Mouse (Mus musculus) midbrain, embryonic 10.5 days (tissue): Measurements from ENCODE around the gene Dmrtb1. TPM values are rescaled to one million over a fixed set of nuclear protein-coding genes. Genes with fewer than 3 reads are reported as not detected.

Experiments
- DNase-seq: peaks from one replicate; pipeline ENCODE4 v3.0.0-alpha.2; 2017; ENCODE audit warnings: low spot score
- H3K27ac ChIP-seq: fragments of 300-500 bp; sonication (generic); replicated peaks from 2 replicates; pipeline ENCODE4 v1.5.1; 2016; ENCODE audit warnings: mild to moderate bottlenecking
- H3K27me3 ChIP-seq: fragments of 300-500 bp; sonication (generic); 2 replicates; pipeline ENCODE4 v1.6.1; 2016; ENCODE audit warnings: low read depth, mild to moderate bottlenecking; ENCODE audit not compliant: poor library complexity, severe bottlenecking
- H3K36me3 ChIP-seq: fragments of 300-500 bp; sonication (generic); 2 replicates; pipeline ENCODE4 v1.6.1; 2016; ENCODE audit warnings: mild to moderate bottlenecking, moderate library complexity
- H3K4me1 ChIP-seq: fragments of 300-500 bp; sonication (generic); 2 replicates; pipeline ENCODE4 v1.6.1; 2016
- H3K4me3 ChIP-seq: fragments of 300-500 bp; sonication (generic); 2 replicates; pipeline ENCODE4 v1.5.1; 2016; ENCODE audit warnings: mild to moderate bottlenecking, moderate library complexity
- H3K9me3 ChIP-seq: fragments of 300-500 bp; sonication (generic); replicated peaks from 2 replicates; pipeline ENCODE4 v1.6.1; 2016; ENCODE audit warnings: mild to moderate bottlenecking
- WGBS: fragments of 180-500 bp; shearing (Covaris S2); methylation state at CpG from one replicate; pipeline ENCODE4 v1.1.7; 2016; 5-methylcytosine and 5-hydroxymethylcytosine counted together
- microRNA-seq: library from miRNA; unstranded; fragments of <30 nt; microRNA quantifications from one replicate; pipeline ENCODE4, GENCODE M21; 2017
- polyA plus RNA-seq: library from polyadenylated mRNA; unstranded; fragments of >200 nt; fragmentation: Nextera tagmentation; extraction: Ambion mirVana; gene quantifications from 2 replicates; pipeline ENCODE4 v1.2.1, GENCODE M21; 2016

Dmrtb1 gene
- polyA plus RNA-seq, 1 experiment from 2014 or later = 7.7 TPM

DNA sequence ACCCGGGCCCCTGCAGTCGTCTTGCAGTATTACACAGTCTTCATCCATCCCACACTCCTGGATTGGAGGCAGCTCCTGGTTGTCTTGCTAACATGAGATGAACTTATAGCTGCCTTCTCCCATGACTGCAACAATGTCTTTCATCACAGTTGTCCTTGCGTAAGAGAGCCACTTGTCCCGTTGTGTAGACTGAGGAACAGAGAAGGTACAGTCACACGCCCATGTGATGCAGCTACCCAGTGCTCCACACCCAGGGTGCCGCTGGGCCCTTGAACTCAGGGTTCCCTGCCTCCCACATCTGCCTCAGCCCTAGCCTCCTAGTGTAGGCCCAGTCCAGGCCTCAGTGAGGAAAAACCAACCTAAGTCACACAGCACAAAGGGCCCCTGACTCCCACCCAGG, 47.9 kb downstream of the Dmrtb1 start:
- no peak overlapping the region for H3K4me3 ChIP-seq
- no peaks in the 10 kb centered on the region for H3K9me3 ChIP-seq
- no peaks in the 10 kb centered on the region for H3K36me3 ChIP-seq
- no peak for DNase-seq
- WGBS = 78% methylated on average over 6 of the region's 6 CpGs
- H3K4me1 ChIP-seq = 0 out of 2 replicates have a peak, but pooled peaks cover 3% of the 10 kb centered on the region
- no peak overlapping the region for H3K27ac ChIP-seq
- no peaks in the 10 kb centered on the region for H3K27me3 ChIP-seq

GRCm38 (mm10) chr4:107634631-107635030, 49.4 kb downstream of the Dmrtb1 start:
- H3K4me1 ChIP-seq = 0 out of 2 replicates have a peak, but pooled peaks cover 2% of the 10 kb centered on the region
- no peaks in the 10 kb centered on the region for H3K9me3 ChIP-seq
- whole genome bisulfite sequencing = 82% methylated on average over 6 of the region's 6 CpGs
- no peak overlapping the region for H3K27ac ChIP-seq
- no peaks in the 10 kb centered on the region for H3K36me3 ChIP-seq
- no peaks in the 10 kb centered on the region for H3K27me3 ChIP-seq
- no peak overlapping the region for H3K4me3 ChIP-seq
- DNase-seq = no peak

DNA sequence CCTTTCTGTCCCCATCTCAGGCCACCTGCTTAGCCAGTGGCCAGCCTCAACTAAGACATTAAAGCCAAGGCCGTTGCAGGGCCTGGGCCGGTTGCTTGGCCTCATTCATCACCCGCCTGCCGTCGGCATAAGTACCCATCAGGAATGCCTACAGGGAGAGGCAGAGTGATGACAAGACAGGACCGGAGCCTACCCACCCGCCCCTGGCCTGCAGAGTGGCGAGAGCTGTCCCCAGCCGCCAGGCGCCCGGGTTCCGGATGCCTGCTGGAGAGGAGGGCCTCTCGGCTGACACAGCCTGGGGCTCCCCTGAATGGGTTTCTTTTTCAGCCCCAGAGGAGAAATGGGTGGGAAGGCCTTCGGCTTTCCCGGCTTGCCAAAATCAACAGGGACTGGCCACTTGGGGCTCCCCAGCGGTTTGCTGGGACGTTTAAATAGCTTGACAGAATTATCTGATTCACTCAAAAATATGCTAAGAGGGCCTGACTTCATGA, 55.1 kb downstream of the Dmrtb1 start:
- H3K4me3 ChIP-seq = no peak overlapping the region
- no peaks in the 10 kb centered on the region for H3K9me3 ChIP-seq
- no peaks in the 10 kb centered on the region for H3K36me3 ChIP-seq
- H3K4me1 ChIP-seq = peaks cover 28% of the 10 kb centered on the region
- H3K27me3 ChIP-seq = 0 out of 2 replicates have a peak, but pooled peaks cover 3% of the 10 kb centered on the region
- DNase-seq = no peak
- H3K27ac ChIP-seq = no peak overlapping the region
- WGBS = 85% methylated on average over 17 of the region's 17 CpGs

- H3K4me3 ChIP-seq = no peak overlapping the region
- no peaks in the 10 kb centered on the region for H3K36me3 ChIP-seq
- 80% methylated on average over 4 of the region's 4 CpGs for WGBS
- peak overlapping the region; percentile 61 for H3K27ac ChIP-seq
- H3K4me1 ChIP-seq = peaks cover 28% of the 10 kb centered on the region
- H3K27me3 ChIP-seq = 0 out of 2 replicates have a peak, but pooled peaks cover 3% of the 10 kb centered on the region
- H3K9me3 ChIP-seq = no peaks in the 10 kb centered on the region
- no peak for DNase-seq
Measured at GRCm38 (mm10) chr4:107628226-107628625, 55.8 kb downstream of the Dmrtb1 start.

Small RNAs within 50 kb of the gene (microRNA-seq; reads per million reads assigned to microRNA genes)
- gene Gm25123 = not detected

Other genes starting within 250 kb of the Dmrtb1 start
- 2.1 and 2.2 TPM in 2 replicates for gene Glis1, start 249.6 kb downstream of the Dmrtb1 start, polyA plus RNA-seq
- gene Lrp8, start 118.0 kb upstream of the Dmrtb1 start, polyA plus RNA-seq = 10.4 and 15.0 TPM in 2 replicates
- gene Magoh, start 195.5 kb upstream of the Dmrtb1 start, polyA plus RNA-seq = 219 and 263 TPM in 2 replicates
- gene 0610037L13Rik, start 205.6 kb upstream of the Dmrtb1 start, polyA plus RNA-seq = 113 TPM in 2 replicates
- gene Cpt2, start 239.4 kb upstream of the Dmrtb1 start, polyA plus RNA-seq = 37.4 and 39.1 TPM in 2 replicates